Mouse (Mus musculus) left cerebral cortex, postnatal 14 days (tissue): ENCODE measurements around the gene Cd9. TPM values are rescaled to one million over a fixed set of nuclear protein-coding genes. Genes with fewer than 3 reads are reported as not detected.

Source experiments
- DNase-seq, 2 experiments: peaks; one replicate each; pipeline ENCODE4 v3.0.0; 2021 to 2022; ENCODE audit warnings: low spot score in 2 of 2, mixed read lengths in 1 of 2
- intact Hi-C: fragments of 180-260 bp; cut with DNase I; formaldehyde crosslinking; loops from one replicate; pipeline ENCODE4 v1.15.1; 2025
- total RNA-seq, 2 experiments: library from RNA; stranded (reverse); gene quantifications; 2 replicates each; pipeline ENCODE4 v1.2.3; 2021

Gene Cd9
- total RNA-seq, 2 experiments from 2014 or later, result 60.5 to 61.7 TPM

DNA sequence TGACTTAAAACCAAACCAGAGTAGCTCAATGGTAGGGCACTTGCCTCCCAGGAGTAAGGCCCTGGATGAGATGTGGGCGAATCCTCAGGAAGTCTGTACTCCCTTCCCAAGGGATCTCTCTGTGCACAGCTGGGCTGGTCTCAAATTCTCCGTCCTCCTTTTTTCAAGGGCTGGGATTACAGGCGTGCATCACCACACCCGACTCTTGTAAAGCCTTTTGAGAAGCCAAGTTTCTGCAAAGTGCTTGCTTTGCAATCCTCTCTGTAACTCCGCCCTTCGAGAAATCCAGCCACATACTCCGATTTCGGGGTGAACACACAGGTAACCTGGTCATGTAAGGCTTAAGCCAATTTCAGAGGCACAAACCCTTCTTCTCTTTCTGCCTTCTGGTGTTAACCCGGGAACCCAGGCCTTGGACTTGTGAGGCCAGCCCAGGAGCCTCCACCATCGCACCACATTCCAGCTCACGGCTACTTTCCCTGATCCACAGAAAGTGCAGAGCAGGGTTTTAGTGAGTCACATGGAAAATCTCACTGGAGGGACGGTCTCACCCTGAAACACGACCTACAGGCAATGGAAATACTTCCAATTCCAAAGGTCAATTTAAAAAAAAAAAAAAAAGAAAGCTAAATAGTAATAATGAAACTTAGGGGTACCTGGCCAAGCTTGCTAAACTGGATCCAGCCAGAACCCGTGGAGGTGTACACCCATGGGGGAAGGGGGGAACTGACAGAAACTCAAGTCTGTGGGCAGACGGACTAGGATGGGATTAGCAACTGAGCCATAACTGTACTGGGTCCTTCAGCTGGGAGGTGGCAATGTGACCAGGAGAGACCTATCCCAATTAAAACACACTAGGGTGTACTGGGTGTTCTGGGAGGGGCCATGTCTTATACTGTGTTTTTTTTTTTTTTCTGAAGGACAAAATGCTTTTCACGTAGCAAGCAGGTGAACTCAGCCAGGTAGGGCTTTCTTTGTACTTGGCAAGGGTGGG is 16.2 kb downstream of the Cd9 start:
- no peak for DNase-seq
- intact Hi-C loops, result no loop called here

GRCm38 (mm10) chr6:125476826-125477589 is 17.6 kb downstream of the Cd9 start:
- DNase-seq, result no peak
- intact Hi-C loops, result no loop called here

GRCm38 (mm10) chr6:125476090-125476489 is 18.5 kb downstream of the Cd9 start:
- intact Hi-C loops, result no loop called here
- DNase-seq, result no peak

GRCm38 (mm10) chr6:125475184-125475583 is 19.4 kb downstream of the Cd9 start:
- DNase-seq, result no peak
- intact Hi-C loops, result no loop called here

DNA sequence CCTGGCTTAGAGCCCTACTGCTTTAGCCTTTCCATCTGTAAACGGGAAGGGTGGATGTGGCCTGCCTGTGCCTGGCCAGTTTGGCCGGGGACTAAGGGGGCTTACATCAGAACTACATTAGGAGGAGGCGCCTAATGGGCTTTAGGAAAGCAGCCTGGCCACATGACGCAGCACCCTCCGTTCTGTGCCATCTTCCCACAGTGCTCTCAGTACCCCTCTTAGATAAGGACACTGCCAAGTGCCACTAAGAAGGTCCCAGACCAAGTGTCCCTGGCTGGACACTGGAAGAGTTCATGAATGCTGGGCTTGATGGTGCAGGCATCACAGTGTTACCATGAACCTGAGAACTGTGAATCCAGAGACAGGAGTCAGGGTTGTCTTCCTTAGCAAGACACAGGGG is 20.7 kb downstream of the Cd9 start:
- intact Hi-C loops, result no loop called here

GRCm38 (mm10) chr6:125473321-125473721 is 21.3 kb downstream of the Cd9 start:
- intact Hi-C loops, result no loop called here
- no peak for DNase-seq

More for the DNA sequence above, 20.7 kb downstream of the Cd9 start:
- DNase-seq, result no peak

DNA sequence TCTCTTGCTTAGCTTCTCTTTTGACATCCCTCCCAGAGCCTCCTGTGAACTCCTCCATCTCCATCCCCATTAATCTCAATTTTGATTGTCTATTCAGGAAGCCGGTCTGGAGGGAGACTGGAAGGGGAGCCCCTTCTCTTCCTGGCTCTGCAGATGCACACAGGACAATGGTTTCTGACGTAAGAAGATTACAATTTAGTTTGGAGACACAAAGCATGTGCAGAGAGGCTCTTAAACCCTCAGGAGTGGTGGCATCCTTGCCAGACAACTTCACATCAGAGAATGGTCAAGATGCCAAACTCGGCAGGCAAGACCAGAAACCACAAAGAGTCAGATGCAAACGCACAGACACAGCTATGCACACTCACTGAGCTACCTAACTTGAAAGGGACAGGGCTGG is 22.7 kb downstream of the Cd9 start:
- DNase-seq, result no peak
- intact Hi-C loops, result no loop called here

- intact Hi-C loops, result no loop called here
- DNase-seq, result no peak
Observed at GRCm38 (mm10) chr6:125471326-125471725, 23.3 kb downstream of the Cd9 start.

DNA sequence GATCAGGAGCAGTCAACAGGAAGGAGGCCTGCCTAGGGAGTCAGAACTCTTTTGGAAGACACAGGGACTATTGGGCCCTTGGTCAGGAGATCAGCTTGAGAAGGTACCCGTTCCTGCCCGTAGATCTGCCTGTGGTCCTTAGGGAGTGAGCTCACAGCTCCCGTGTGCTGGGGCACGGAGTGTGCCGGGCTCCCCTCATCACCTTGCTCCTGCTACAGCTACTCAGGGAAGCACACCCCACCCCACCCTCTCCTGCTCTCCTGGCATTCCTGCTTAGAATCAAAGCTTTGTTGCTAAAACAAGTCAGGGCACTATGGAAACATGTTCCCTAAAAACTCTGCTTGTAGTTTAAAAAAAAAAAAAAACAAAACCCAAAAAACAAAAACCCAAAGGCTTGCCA is 24.0 kb downstream of the Cd9 start:
- DNase-seq, result no peak
- intact Hi-C loops, result no loop called here

- intact Hi-C loops, result no loop called here
Observed at GRCm38 (mm10) chr6:125469222-125469621, 25.4 kb downstream of the Cd9 start.

GRCm38 (mm10) chr6:125468179-125468960 is 26.2 kb downstream of the Cd9 start:
- intact Hi-C loops, result no loop called here
- no peak for DNase-seq

More at GRCm38 (mm10) chr6:125469222-125469621, 25.4 kb downstream of the Cd9 start:
- no peak for DNase-seq

DNA sequence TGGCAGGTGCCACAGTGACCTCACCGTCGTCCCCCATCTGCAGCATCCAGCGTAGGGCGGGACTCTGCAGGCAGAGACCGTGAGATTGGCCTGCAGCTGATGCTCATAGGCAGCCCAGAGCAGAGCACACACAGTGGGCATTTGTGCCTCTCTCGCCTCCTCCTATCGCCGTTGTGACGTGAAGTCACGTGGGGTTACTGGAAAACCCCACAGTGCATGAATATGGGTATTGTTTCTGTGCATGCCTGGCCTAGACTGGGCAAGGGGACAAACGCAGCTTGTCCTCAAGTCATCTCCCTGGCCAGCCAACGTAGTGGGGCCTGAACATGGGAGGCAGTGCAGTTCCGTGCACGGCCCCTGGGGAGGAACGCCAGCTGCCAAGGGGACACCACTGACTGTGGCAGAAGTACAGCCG is 27.3 kb downstream of the Cd9 start:
- intact Hi-C loops, result no loop called here

DNA sequence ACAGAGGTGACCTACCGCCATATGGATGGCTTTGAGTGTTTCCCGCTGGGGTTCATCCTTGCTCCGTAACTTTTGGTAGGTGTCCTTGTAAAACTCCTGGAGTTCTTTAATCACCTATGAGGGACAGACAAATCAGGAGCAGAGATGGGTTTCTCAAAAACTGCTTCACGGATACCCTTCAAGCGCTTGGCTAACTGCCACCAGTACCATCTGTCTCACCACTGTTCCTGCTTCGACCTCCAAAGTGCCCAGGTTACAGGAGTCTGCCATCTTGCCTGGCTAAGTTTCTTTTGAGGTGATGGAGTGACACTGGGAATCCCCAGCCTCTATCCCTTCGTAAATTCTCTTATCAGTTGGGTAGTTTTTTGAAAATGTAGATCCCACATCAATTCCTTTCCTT is 32.3 kb downstream of the Cd9 start:
- intact Hi-C loops, result no loop called here
- no peak for DNase-seq

More for the DNA sequence above, 27.3 kb downstream of the Cd9 start:
- DNase-seq, result peak; percentile 62 to 78

DNA sequence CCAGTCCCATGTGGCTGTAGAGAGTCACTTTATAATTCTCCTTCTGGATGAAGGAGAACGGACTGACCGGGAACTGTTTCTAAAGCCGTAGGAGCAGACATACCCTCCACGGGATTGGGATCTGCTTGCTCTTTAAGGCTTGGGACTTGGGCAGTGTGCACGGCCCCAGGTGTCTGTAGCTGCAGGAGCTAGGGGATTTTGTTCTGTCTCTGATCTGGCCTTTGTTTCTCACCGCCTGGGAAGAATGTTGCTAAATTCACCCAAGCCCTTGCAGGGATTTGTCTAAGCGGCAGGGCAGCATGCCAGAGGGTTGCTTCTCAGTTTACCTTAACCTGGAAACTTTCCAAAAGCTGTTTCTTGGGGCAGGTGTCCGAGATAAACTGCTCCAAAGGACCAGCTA is 32.8 kb downstream of the Cd9 start:
- DNase-seq, result no peak
- intact Hi-C loops, result no loop called here

DNA sequence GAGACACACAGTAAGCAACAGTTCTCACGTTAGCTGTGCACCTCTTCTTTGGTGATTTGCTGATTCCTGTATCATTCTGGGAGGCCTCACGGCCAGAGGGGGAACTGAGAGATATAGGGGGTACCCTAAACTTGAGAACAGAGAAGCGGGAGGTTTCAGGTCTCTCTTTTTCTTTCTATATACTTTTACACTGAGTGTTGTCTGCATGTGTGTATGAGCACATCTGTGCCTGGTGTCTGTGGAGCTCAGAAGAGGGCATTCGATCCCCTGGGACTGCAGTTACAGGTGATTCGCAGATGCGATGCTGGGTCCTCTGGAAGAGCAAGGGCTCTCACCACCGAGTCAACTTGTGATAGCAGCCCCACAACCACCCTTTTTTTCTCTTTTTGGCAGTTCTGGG is 33.3 kb downstream of the Cd9 start:
- intact Hi-C loops, result no loop called here
- DNase-seq, result no peak

- intact Hi-C loops, result no loop called here
- DNase-seq, result no peak
Observed at GRCm38 (mm10) chr6:125460589-125460988, 34.0 kb downstream of the Cd9 start.

- DNase-seq, result no peak
- intact Hi-C loops, result no loop called here
Observed at GRCm38 (mm10) chr6:125459903-125460302, 34.7 kb downstream of the Cd9 start.

- intact Hi-C loops, result no loop called here
- DNase-seq, result no peak
Observed at GRCm38 (mm10) chr6:125455806-125456520, 38.6 kb downstream of the Cd9 start.

- intact Hi-C loops, result no loop called here
Observed at GRCm38 (mm10) chr6:125454731-125455130, 39.9 kb downstream of the Cd9 start.

More at GRCm38 (mm10) chr6:125454731-125455130, 39.9 kb downstream of the Cd9 start:
- no peak for DNase-seq
